Mouse (Mus musculus): ENCODE measurements around the gene Gdi1.

DNA sequence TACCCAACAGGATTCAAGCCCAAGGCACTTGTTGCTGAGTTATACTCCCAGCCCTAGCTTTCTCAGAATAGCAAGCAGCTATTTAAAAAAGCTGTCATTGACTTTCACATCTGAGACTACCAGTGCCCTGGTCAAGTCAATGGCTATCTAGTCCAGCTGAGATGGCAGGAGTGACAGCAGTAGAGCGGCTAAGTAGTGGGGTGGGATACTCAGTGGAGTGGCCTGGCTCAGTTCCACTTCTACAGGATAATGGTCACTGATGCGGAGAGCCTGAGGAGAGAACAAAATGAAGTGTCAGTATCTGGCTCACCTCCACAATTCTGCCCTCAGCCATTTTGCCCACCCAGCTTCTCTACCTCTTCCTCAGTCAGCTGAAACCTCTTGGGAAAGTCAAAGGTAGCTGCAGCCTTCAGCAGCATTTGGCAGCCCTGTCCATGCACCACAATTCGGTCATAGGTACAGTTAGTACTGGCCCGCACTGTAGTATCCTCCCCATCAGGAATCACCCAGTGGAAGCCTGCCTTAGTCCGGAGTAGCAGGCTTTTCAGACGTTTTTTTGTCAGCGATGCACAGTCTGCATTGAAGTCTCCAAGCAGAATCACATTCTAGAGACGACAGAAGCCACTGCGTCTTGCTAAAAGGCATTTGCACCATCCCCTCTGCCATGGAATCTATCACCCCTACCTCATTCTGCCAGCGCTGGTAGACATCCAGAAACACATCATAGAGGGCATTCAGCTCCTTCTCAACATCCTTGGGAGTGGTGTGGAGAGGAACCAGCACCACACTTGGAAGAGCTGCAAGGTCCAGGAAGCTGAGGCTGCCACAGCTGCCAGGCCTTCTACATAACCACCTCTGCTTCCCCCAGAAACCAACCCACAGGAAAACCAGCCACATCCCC, 31.1 kb upstream of the Gdi1 start:
- TF ChIP-seq CTCF (IDR thresholded peaks at IDR 0.05; ENCODE audit: low read depth) (no peak), EP300 (optimal IDR thresholded peaks at IDR 0.05) (no peak)

All from stomach, postnatal 0 days (tissue).